Comparison of ENCODE assay signal across 23 mouse cellular contexts in genomic region chr16:35439046-35439445, GRCm38 (mm10). TPM values are rescaled to one million over a fixed set of nuclear protein-coding genes. Genes with fewer than 3 reads are reported as not detected.
DNase-seq lines count a peak whose midpoint lies in the region; ATAC-seq and TF ChIP-seq lines count a peak whose summit lies in the region.
"Had no signal": no experiment of that assay in that cellular context is flagged by ENCODE, and none has a peak within 500 bp of the region (broad histone marks: within the 10 kb centered on the region; RNA-seq: fewer than 3 reads in every experiment).

No protein-coding gene starts in this region.

- no peaks in the 10 kb centered on the region for H3K27me3 ChIP-seq in heart, embryonic 10.5 days (ENCODE audit: insufficient read depth, poor library complexity, severe bottlenecking)
- H3K27me3 ChIP-seq in heart, postnatal 0 days (ENCODE audit: control insufficient read depth, insufficient read depth, low read length), result no peaks in the 10 kb centered on the region
- H3K27me3 ChIP-seq: hindbrain, embryonic 12.5 days; limb, embryonic 15.5 days; midbrain, embryonic 15.5 days; neural tube, embryonic 15.5 days; Patski had no signal

- ATAC-seq in heart, postnatal 0 days (ENCODE audit: insufficient read depth, low read depth), result peak; percentile 94
- ATAC-seq: CD4-positive, CD25-positive, alpha-beta regulatory T cell, adult 4 months; forebrain, postnatal 0 days; liver, postnatal 0 days; midbrain, embryonic 15.5 days; Patski had no signal

- DNase-seq in adrenal gland, adult 2 months, result peak; percentile 14
- no peak for DNase-seq in adrenal gland, postnatal 4 days (ENCODE audit: low spot score in 2 of 2)
- peak; percentile 79 for DNase-seq in adrenal gland, postnatal 14 days
- DNase-seq in heart, embryonic 10.5 days (ENCODE audit: low spot score), result peak; percentile 85
- peak; percentile 77 for DNase-seq in heart, postnatal 0 days (ENCODE audit: low spot score)
- no peak for DNase-seq in left cerebral cortex, adult 2 months (ENCODE audit: extremely low spot score in 1 of 2, low spot score in 2 of 2)
- DNase-seq in gastrocnemius, postnatal 36 days, result no peak
- DNase-seq: cerebellum, adult 11-12 months; cerebellum, postnatal 25 days; embryo, embryonic 11 days; forebrain, postnatal 0 days; kidney, adult 8-10 months; kidney, postnatal 14 days; liver, postnatal 0 days; lung, postnatal 14 days; thymus, postnatal 25 days had no signal

- no peak overlapping the region for H3K9ac ChIP-seq in heart, postnatal 0 days (replicated peaks; ENCODE audit: low read depth, low read length)
- H3K9ac ChIP-seq: forebrain, postnatal 0 days; hindbrain, embryonic 12.5 days; limb, embryonic 15.5 days; liver, postnatal 0 days; midbrain, embryonic 15.5 days; neural tube, embryonic 15.5 days had no signal

- TF ChIP-seq EP300 in heart, postnatal 0 days (IDR thresholded peaks at IDR 0.05; ENCODE audit: low read depth), result no peak

- TF ChIP-seq CTCF in heart, postnatal 0 days (IDR thresholded peaks at IDR 0.05; ENCODE audit: low read depth), result 0 out of 2 replicates have a peak, but pooled peaks have one; percentile 1
- TF ChIP-seq CTCF in left cerebral cortex, adult 2 months (IDR thresholded peaks at IDR 0.05), result no peak

- peak overlapping the region; percentile 81; the same call in 1 of the 2 replicates for H3K27ac ChIP-seq in heart, embryonic 10.5 days
- H3K27ac ChIP-seq in heart, postnatal 0 days (ENCODE audit: low read depth), result peak overlapping the region; percentile 85
- no peak overlapping the region for H3K27ac ChIP-seq in left cerebral cortex, adult 2 months
- H3K27ac ChIP-seq: hindbrain, embryonic 12.5 days; limb, embryonic 15.5 days; midbrain, embryonic 15.5 days; neural tube, embryonic 15.5 days had no signal

- H3K9me3 ChIP-seq in heart, embryonic 10.5 days, result no peaks in the 10 kb centered on the region
- no peaks in the 10 kb centered on the region for H3K9me3 ChIP-seq in heart, postnatal 0 days (replicated peaks; ENCODE audit: control insufficient read depth, low read length)
- H3K9me3 ChIP-seq: hindbrain, embryonic 12.5 days; limb, embryonic 15.5 days; midbrain, embryonic 15.5 days; neural tube, embryonic 15.5 days had no signal

- H3K36me3 ChIP-seq in heart, embryonic 10.5 days, result peaks cover 48% of the 10 kb centered on the region
- H3K36me3 ChIP-seq in heart, postnatal 0 days (replicated peaks; ENCODE audit: control insufficient read depth, insufficient read depth, low read length), result 0 out of 2 replicates have a peak, but pooled peaks cover 6% of the 10 kb centered on the region
- H3K36me3 ChIP-seq: hindbrain, embryonic 12.5 days; midbrain, embryonic 15.5 days had no signal

- H3K4me3 ChIP-seq in heart, embryonic 10.5 days, result no peak overlapping the region
- no peak overlapping the region for H3K4me3 ChIP-seq in heart, postnatal 0 days (ENCODE audit: low read depth, low read length)
- H3K4me3 ChIP-seq in left cerebral cortex, adult 2 months, result no peak overlapping the region
- H3K4me3 ChIP-seq: hindbrain, embryonic 12.5 days; limb, embryonic 15.5 days; midbrain, embryonic 15.5 days; myocyte; neural tube, embryonic 15.5 days had no signal

- intact Hi-C loops in left cerebral cortex, adult 2 months (cut with DNase I), result no loop called here
- intact Hi-C loops in gastrocnemius, postnatal 36 days (cut with DNase I), result no loop called here

- WGBS in heart, embryonic 10.5 days, result 58% methylated on average over 1 of the region's 1 CpGs
- WGBS in heart, postnatal 0 days, result 33% methylated on average over 1 of the region's 1 CpGs

- no peak overlapping the region for H3K4me2 ChIP-seq in heart, postnatal 0 days (ENCODE audit: low read depth, low read length)
- H3K4me2 ChIP-seq: hindbrain, embryonic 12.5 days; limb, embryonic 15.5 days; midbrain, embryonic 15.5 days; neural tube, embryonic 15.5 days had no signal

- H3K4me1 ChIP-seq in heart, embryonic 10.5 days, result peaks cover 18% of the 10 kb centered on the region
- H3K4me1 ChIP-seq in heart, postnatal 0 days (ENCODE audit: control insufficient read depth, insufficient read depth), result peaks cover 10% of the 10 kb centered on the region
- H3K4me1 ChIP-seq: hindbrain, embryonic 12.5 days; limb, embryonic 15.5 days; neural tube, embryonic 15.5 days had no signal

RNA-seq across cellular contexts. Expression of gene Pdia5, which starts 51.6 kb away (rescaled TPM):
- 10 to 100 TPM; 15.6 to 20.8 TPM for total RNA-seq in adrenal gland, adult 2 months (2021)
- polyA plus RNA-seq in adrenal gland, adult 2 months (2012; rRNA removed), result 4.3 and 5.1 TPM in 2 replicates
- total RNA-seq in adrenal gland, postnatal 4 days (2021), result 10 to 100 TPM; 23.0 to 27.5 TPM
- 18.5 and 23.4 TPM in 2 replicates for total RNA-seq in adrenal gland, postnatal 14 days (2021)
- 33.7 and 49.0 TPM in 2 replicates for polyA plus RNA-seq in heart, embryonic 10.5 days (2016; fragmentation: Nextera tagmentation; extraction: Ambion mirVana)
- total RNA-seq in heart, postnatal 0 days (2014; rRNA removed; ENCODE audit: low replicate concordance), result 3.1 and 12.0 TPM in 2 replicates
- polyA plus RNA-seq in heart, postnatal 0 days (2015; fragmentation: Nextera tagmentation; extraction: Ambion mirVana), result 13.7 and 16.0 TPM in 2 replicates
- total RNA-seq in left cerebral cortex, adult 2 months (2021), result 1 to 10 TPM; 3.4 to 4.6 TPM
- 1 to 10 TPM; 1.7 to 1.9 TPM for total RNA-seq in gastrocnemius, postnatal 36 days (2021)
- polyA plus RNA-seq: CD4-positive, CD25-positive, alpha-beta regulatory T cell, adult 4 months had no signal

Comparison
In these comparisons a context has a peak if more than half of its experiments do, and no peak if none do; other contexts are left out.
1. DNase-seq: peak in adrenal gland, adult 2 months (single experiment), adrenal gland, postnatal 14 days (single experiment), heart, embryonic 10.5 days (single experiment) and heart, postnatal 0 days (single experiment); none in adrenal gland, postnatal 4 days (0 of 2), left cerebral cortex, adult 2 months (0 of 2) and gastrocnemius, postnatal 36 days (0 of 2).